In genomic region chr2:150362878-150363229, GRCm38 (mm10) we compare ENCODE assay signal across 8 mouse cellular contexts. TPM values are rescaled to one million over a fixed set of nuclear protein-coding genes. Genes with fewer than 3 reads are reported as not detected.
DNase-seq lines count a peak whose midpoint lies in the region; ATAC-seq and TF ChIP-seq lines count a peak whose summit lies in the region.

No protein-coding gene starts in this region.

- 12% methylated on average over 4 of the region's 4 CpGs for WGBS in lung, embryonic 14.5 days
- 14% methylated on average over 4 of the region's 4 CpGs for WGBS in embryonic facial prominence, embryonic 15.5 days
- WGBS in limb, embryonic 13.5 days, result 12% methylated on average over 4 of the region's 4 CpGs
- WGBS in neural tube, embryonic 15.5 days, result 5% methylated on average over 4 of the region's 4 CpGs

- H3K9ac ChIP-seq in lung, embryonic 14.5 days, result peak overlapping the region; percentile 79
- no peak overlapping the region for H3K9ac ChIP-seq in embryonic facial prominence, embryonic 15.5 days
- peak overlapping the region; percentile 78; the same call in 1 of the 2 replicates for H3K9ac ChIP-seq in limb, embryonic 13.5 days
- peak overlapping the region; percentile 82 for H3K9ac ChIP-seq in neural tube, embryonic 15.5 days (replicated peaks)

- H3K4me2 ChIP-seq in lung, embryonic 14.5 days, result peak overlapping the region; percentile 53
- peak overlapping the region; percentile 48 for H3K4me2 ChIP-seq in embryonic facial prominence, embryonic 15.5 days (replicated peaks)
- H3K4me2 ChIP-seq in limb, embryonic 13.5 days (replicated peaks), result peak overlapping the region; percentile 59
- H3K4me2 ChIP-seq in neural tube, embryonic 15.5 days, result peak overlapping the region; percentile 63

- H3K9me3 ChIP-seq in lung, embryonic 14.5 days (ENCODE audit: low read depth, low read length), result no peaks in the 10 kb centered on the region
- H3K9me3 ChIP-seq in embryonic facial prominence, embryonic 15.5 days (replicated peaks), result no peaks in the 10 kb centered on the region
- H3K9me3 ChIP-seq in limb, embryonic 13.5 days, result no peaks in the 10 kb centered on the region
- no peaks in the 10 kb centered on the region for H3K9me3 ChIP-seq in neural tube, embryonic 15.5 days (replicated peaks)

- no peak for DNase-seq in lung, embryonic 14.5 days
- DNase-seq in lung, postnatal 36 days, result no peak
- no peak for DNase-seq in ovary, postnatal 14 days (ENCODE audit: low spot score)
- no peak for DNase-seq in frontal cortex, postnatal 14 days (ENCODE audit: low spot score in 2 of 2)
- no peak for DNase-seq in adrenal gland, postnatal 25 days

- H3K36me3 ChIP-seq in lung, embryonic 14.5 days (ENCODE audit: insufficient read depth), result no peaks in the 10 kb centered on the region
- H3K36me3 ChIP-seq in embryonic facial prominence, embryonic 15.5 days, result no peaks in the 10 kb centered on the region
- H3K36me3 ChIP-seq in limb, embryonic 13.5 days, result peaks cover 3% of the 10 kb centered on the region; the same call in 1 of the 2 replicates
- H3K36me3 ChIP-seq in neural tube, embryonic 15.5 days, result no peaks in the 10 kb centered on the region

- peak overlapping the region; percentile 56 for H3K4me3 ChIP-seq in lung, embryonic 14.5 days (ENCODE audit: low read depth, low read length)
- H3K4me3 ChIP-seq in embryonic facial prominence, embryonic 15.5 days (replicated peaks), result peak overlapping the region; percentile 65
- peak overlapping the region; percentile 65 for H3K4me3 ChIP-seq in limb, embryonic 13.5 days
- H3K4me3 ChIP-seq in neural tube, embryonic 15.5 days (replicated peaks), result peak overlapping the region; percentile 67

- no peaks in the 10 kb centered on the region for H3K27me3 ChIP-seq in lung, embryonic 14.5 days (ENCODE audit: insufficient read depth, low read length)
- no peaks in the 10 kb centered on the region for H3K27me3 ChIP-seq in embryonic facial prominence, embryonic 15.5 days
- no peaks in the 10 kb centered on the region for H3K27me3 ChIP-seq in limb, embryonic 13.5 days
- no peaks in the 10 kb centered on the region for H3K27me3 ChIP-seq in neural tube, embryonic 15.5 days (replicated peaks)

- peak; percentile 62; the same call in 1 of the 2 replicates for ATAC-seq in lung, embryonic 14.5 days (ENCODE audit: insufficient read depth)
- peak; percentile 40; the same call in 1 of the 2 replicates for ATAC-seq in embryonic facial prominence, embryonic 15.5 days (ENCODE audit: insufficient number of reproducible peaks, low FRiP score, low TSS enrichment, low read depth)
- no peak; the same call in 1 of the 2 replicates for ATAC-seq in limb, embryonic 13.5 days (ENCODE audit: low FRiP score, low read depth)
- peak; percentile 69; the same call in 1 of the 2 replicates for ATAC-seq in neural tube, embryonic 15.5 days (ENCODE audit: low FRiP score)

- peak overlapping the region; percentile 76; the same call in 1 of the 2 replicates for H3K27ac ChIP-seq in lung, embryonic 14.5 days (ENCODE audit: low read depth)
- H3K27ac ChIP-seq in embryonic facial prominence, embryonic 15.5 days (replicated peaks), result peak overlapping the region; percentile 76
- H3K27ac ChIP-seq in limb, embryonic 13.5 days, result no peak overlapping the region
- peak overlapping the region; percentile 93 for H3K27ac ChIP-seq in neural tube, embryonic 15.5 days (replicated peaks)

- no peaks in the 10 kb centered on the region for H3K4me1 ChIP-seq in lung, embryonic 14.5 days (ENCODE audit: insufficient read depth)
- H3K4me1 ChIP-seq in embryonic facial prominence, embryonic 15.5 days, result no peaks in the 10 kb centered on the region
- no peaks in the 10 kb centered on the region for H3K4me1 ChIP-seq in limb, embryonic 13.5 days
- peaks cover 6% of the 10 kb centered on the region; the same call in 1 of the 2 replicates for H3K4me1 ChIP-seq in neural tube, embryonic 15.5 days

- no peak for TF ChIP-seq CTCF in lung, embryonic 14.5 days (IDR thresholded peaks at IDR 0.05; ENCODE audit: low read depth)

RNA-seq across cellular contexts. Expression of gene 3300002I08Rik, which starts 0.3 kb away (rescaled TPM):
- 7.0 and 8.6 TPM in 2 replicates for polyA plus RNA-seq in lung, embryonic 14.5 days (2014; fragmentation: Nextera tagmentation; extraction: Ambion mirVana)
- polyA plus RNA-seq in embryonic facial prominence, embryonic 15.5 days (2015; fragmentation: Nextera tagmentation; extraction: Ambion mirVana), result 7.0 and 7.3 TPM in 2 replicates
- 9.4 and 11.7 TPM in 2 replicates for polyA plus RNA-seq in limb, embryonic 13.5 days (2015; fragmentation: Nextera tagmentation; extraction: Ambion mirVana)
- 15.3 and 17.9 TPM in 2 replicates for polyA plus RNA-seq in neural tube, embryonic 15.5 days (2015; fragmentation: Nextera tagmentation; extraction: Ambion mirVana)
- total RNA-seq in adrenal gland, postnatal 25 days (2021), result 9.0 and 9.8 TPM in 2 replicates

RNA-seq across cellular contexts. Expression of gene Gm10130, which starts 39.4 kb away (rescaled TPM):
- polyA plus RNA-seq in lung, embryonic 14.5 days (2014; fragmentation: Nextera tagmentation; extraction: Ambion mirVana), result 2.2 TPM in 2 replicates
- polyA plus RNA-seq in embryonic facial prominence, embryonic 15.5 days (2015; fragmentation: Nextera tagmentation; extraction: Ambion mirVana), result 2.2 and 2.9 TPM in 2 replicates
- 4.0 and 4.7 TPM in 2 replicates for polyA plus RNA-seq in limb, embryonic 13.5 days (2015; fragmentation: Nextera tagmentation; extraction: Ambion mirVana)
- 2.3 and 2.4 TPM in 2 replicates for polyA plus RNA-seq in neural tube, embryonic 15.5 days (2015; fragmentation: Nextera tagmentation; extraction: Ambion mirVana)
- 4.3 and 5.7 TPM in 2 replicates for total RNA-seq in adrenal gland, postnatal 25 days (2021)
